Mouse (Mus musculus) heart, embryonic 11.5 days (tissue): ENCODE results near the gene Calm3. TPM values are rescaled to one million over a fixed set of nuclear protein-coding genes. Genes with fewer than 3 reads are reported as not detected.
A peak's percentile ranks its signal among the peaks of the same experiment; 100 is the strongest.

Source experiments
- ATAC-seq: fragments of 200-750 bp; cut with Nextera tagmentation; replicated peaks from 2 replicates; pipeline ENCODE4 v1.8.0; 2017; ENCODE audit warnings: moderate library complexity; ENCODE audit not compliant: insufficient number of reproducible peaks, low FRiP score, low TSS enrichment
- H3K27ac ChIP-seq: fragments of 300-500 bp; sonication (generic); 2 replicates; pipeline ENCODE4 v1.5.1; 2014; ENCODE audit warnings: mild to moderate bottlenecking, low read depth, low read length
- H3K27me3 ChIP-seq: fragments of 300-500 bp; sonication (generic); 2 replicates; pipeline ENCODE4 v1.6.1; 2014; ENCODE audit warnings: mild to moderate bottlenecking, low read length, mixed read lengths; ENCODE audit not compliant: control insufficient read depth, insufficient read depth
- H3K36me3 ChIP-seq: fragments of 300-500 bp; sonication (generic); 2 replicates; pipeline ENCODE4 v1.6.1; 2014; ENCODE audit warnings: mild to moderate bottlenecking, low read length, moderate library complexity, mixed read lengths; ENCODE audit not compliant: control insufficient read depth, insufficient read depth
- H3K4me1 ChIP-seq: fragments of 300-500 bp; sonication (generic); 2 replicates; pipeline ENCODE4 v1.6.1; 2014; ENCODE audit warnings: low read length; ENCODE audit not compliant: control insufficient read depth, insufficient read depth
- H3K4me2 ChIP-seq: fragments of 300-500 bp; sonication (generic); 2 replicates; pipeline ENCODE4 v1.6.1; 2014; ENCODE audit warnings: mild to moderate bottlenecking, moderate library complexity
- H3K4me3 ChIP-seq: fragments of 300-500 bp; sonication (generic); 2 replicates; pipeline ENCODE4 v1.5.1; 2014; ENCODE audit warnings: low read depth, low read length
- H3K9ac ChIP-seq: fragments of 300-500 bp; sonication (generic); 2 replicates; pipeline ENCODE4 v1.6.1; 2014; ENCODE audit warnings: mild to moderate bottlenecking, low read depth, low read length, moderate library complexity
- H3K9me3 ChIP-seq: fragments of 300-500 bp; sonication (generic); replicated peaks from 2 replicates; pipeline ENCODE4 v1.6.1; 2016; ENCODE audit warnings: low read length; ENCODE audit not compliant: control insufficient read depth
- WGBS: fragments of 180-500 bp; shearing (Covaris S2); extraction: QIAGEN DNeasy Blood & Tissue Kit; methylation state at CpG from one replicate; pipeline ENCODE4 v1.1.7; 2014; ENCODE audit not compliant: insufficient replicate concordance; 5-methylcytosine and 5-hydroxymethylcytosine counted together
- polyA plus RNA-seq: library from polyadenylated mRNA; unstranded; fragments of >200 nt; fragmentation: Nextera tagmentation; extraction: Ambion mirVana; gene quantifications from 2 replicates; pipeline ENCODE4 v1.2.1, GENCODE M21; 2014

Gene Calm3
- polyA plus RNA-seq, 1 experiment from 2014 or later = 156 TPM

- ATAC-seq = no peak
- peak overlapping the region; percentile 66 for H3K4me2 ChIP-seq
- peak overlapping the region; percentile 89 for H3K27ac ChIP-seq
- no peaks in the 10 kb centered on the region for H3K9me3 ChIP-seq
- no peaks in the 10 kb centered on the region for H3K27me3 ChIP-seq
- H3K4me3 ChIP-seq = peak overlapping the region; percentile 82
- 3% methylated on average over 17 of the region's 17 CpGs for WGBS
- peaks cover 4% of the 10 kb centered on the region; the same call in 1 of the 2 replicates for H3K36me3 ChIP-seq
- H3K9ac ChIP-seq = peak overlapping the region; percentile 23; the same call in 1 of the 2 replicates
- peaks cover 10% of the 10 kb centered on the region; the same call in 1 of the 2 replicates for H3K4me1 ChIP-seq
Observed at GRCm38 (mm10) chr7:16874190-16874589, 49.7 kb downstream of the Calm3 start.

DNA sequence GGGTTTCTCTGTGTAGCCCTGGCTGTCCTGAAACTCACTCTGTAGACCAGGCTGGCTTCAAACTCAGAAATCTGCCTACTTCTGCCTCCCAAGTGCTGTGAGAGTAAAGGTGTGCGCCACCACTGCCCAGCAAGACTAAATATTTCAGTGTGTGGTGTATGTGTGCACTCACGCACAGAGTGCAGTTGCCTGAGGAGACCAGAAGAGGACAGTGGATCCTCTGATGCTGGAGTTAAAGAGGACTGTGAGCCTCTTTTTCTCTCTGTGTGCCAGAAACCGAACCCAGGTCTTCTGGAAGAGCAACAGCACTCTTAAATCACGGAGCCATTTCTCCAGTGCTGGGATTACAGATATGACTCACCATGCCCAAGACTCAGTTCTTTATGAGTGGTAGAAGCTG, 50.5 kb downstream of the Calm3 start:
- 90% methylated on average over 4 of the region's 4 CpGs for WGBS
- H3K27ac ChIP-seq = no peak overlapping the region
- H3K36me3 ChIP-seq = peaks cover 4% of the 10 kb centered on the region; the same call in 1 of the 2 replicates
- H3K4me3 ChIP-seq = no peak overlapping the region
- H3K4me2 ChIP-seq = no peak overlapping the region
- peaks cover 10% of the 10 kb centered on the region; the same call in 1 of the 2 replicates for H3K4me1 ChIP-seq
- no peaks in the 10 kb centered on the region for H3K9me3 ChIP-seq
- no peaks in the 10 kb centered on the region for H3K27me3 ChIP-seq
- no peak for ATAC-seq
- H3K9ac ChIP-seq = no peak overlapping the region

- H3K4me2 ChIP-seq = no peak overlapping the region
- H3K27me3 ChIP-seq = no peaks in the 10 kb centered on the region
- H3K4me3 ChIP-seq = no peak overlapping the region
- no peak overlapping the region for H3K9ac ChIP-seq
- peaks cover 4% of the 10 kb centered on the region; the same call in 1 of the 2 replicates for H3K36me3 ChIP-seq
- H3K9me3 ChIP-seq = no peaks in the 10 kb centered on the region
- WGBS = 89% methylated on average over 9 of the region's 9 CpGs
- H3K27ac ChIP-seq = no peak overlapping the region
- peaks cover 10% of the 10 kb centered on the region; the same call in 1 of the 2 replicates for H3K4me1 ChIP-seq
- ATAC-seq = no peak
Observed at GRCm38 (mm10) chr7:16872478-16872877, 51.4 kb downstream of the Calm3 start.

GRCm38 (mm10) chr7:16871600-16871999, 52.3 kb downstream of the Calm3 start:
- Histone ChIP-seq H3K4me3 (no peak overlapping the region), H3K4me1 (peaks cover 4% of the 10 kb centered on the region; the same call in 1 of the 2 replicates), H3K4me2 (no peak overlapping the region), H3K9ac (no peak overlapping the region), H3K27ac (no peak overlapping the region), H3K27me3 (no peaks in the 10 kb centered on the region), H3K36me3 (peaks cover 4% of the 10 kb centered on the region; the same call in 1 of the 2 replicates), H3K9me3 (no peaks in the 10 kb centered on the region)
- no peak for ATAC-seq
- WGBS = 73% methylated on average over 10 of the region's 10 CpGs

- Histone ChIP-seq H3K9me3 (no peaks in the 10 kb centered on the region), H3K4me2 (peak overlapping the region; percentile 35; the same call in 1 of the 2 replicates), H3K27ac (no peak overlapping the region), H3K27me3 (no peaks in the 10 kb centered on the region), H3K9ac (no peak overlapping the region), H3K4me3 (no peak overlapping the region), H3K4me1 (0 out of 2 replicates have a peak, but pooled peaks cover under 1% of the 10 kb centered on the region), H3K36me3 (peaks cover 13% of the 10 kb centered on the region)
- WGBS = 39% methylated on average over 16 of the region's 16 CpGs
- peak; percentile 81 for ATAC-seq
Observed at GRCm38 (mm10) chr7:16869497-16869896, 54.4 kb downstream of the Calm3 start.

GRCm38 (mm10) chr7:16867488-16867887, 56.4 kb downstream of the Calm3 start:
- no peak overlapping the region for H3K4me2 ChIP-seq
- H3K4me3 ChIP-seq = no peak overlapping the region
- WGBS = 80% methylated on average over 3 of the region's 3 CpGs
- ATAC-seq = no peak
- no peak overlapping the region for H3K27ac ChIP-seq
- peaks cover 19% of the 10 kb centered on the region for H3K36me3 ChIP-seq
- no peaks in the 10 kb centered on the region for H3K4me1 ChIP-seq
- no peak overlapping the region for H3K9ac ChIP-seq
- no peaks in the 10 kb centered on the region for H3K9me3 ChIP-seq
- H3K27me3 ChIP-seq = no peaks in the 10 kb centered on the region

Other genes with a start within 250 kb of the Calm3 start
- gene Ceacam15, start 248.4 kb downstream of the Calm3 start, polyA plus RNA-seq = 0.11 and 0.21 TPM in 2 replicates
- not detected in 2 replicates for gene Ceacam9, start 202.2 kb downstream of the Calm3 start, polyA plus RNA-seq
- 256 TPM in 2 replicates for gene Ap2s1, start 185.7 kb downstream of the Calm3 start, polyA plus RNA-seq
- 26.9 and 30.1 TPM in 2 replicates for gene Slc1a5, start 142.8 kb downstream of the Calm3 start, polyA plus RNA-seq
- 81.4 and 86.8 TPM in 2 replicates for gene Strn4, start 108.2 kb downstream of the Calm3 start, polyA plus RNA-seq
- gene Fkrp, start 107.4 kb downstream of the Calm3 start, polyA plus RNA-seq = 25.6 and 27.7 TPM in 2 replicates
- 10.8 and 11.6 TPM in 2 replicates for gene Prkd2, start 81.2 kb downstream of the Calm3 start, polyA plus RNA-seq
- gene Dact3, start 48.8 kb downstream of the Calm3 start, polyA plus RNA-seq = 9.5 and 10.6 TPM in 2 replicates
- 3.5 and 4.2 TPM in 2 replicates for gene Gng8, start 32.3 kb downstream of the Calm3 start, polyA plus RNA-seq
- 0.19 and 0.34 TPM in 2 replicates for gene Ptgir, start 17.6 kb downstream of the Calm3 start, polyA plus RNA-seq
- gene Pnmal2, start 20.6 kb upstream of the Calm3 start, polyA plus RNA-seq = 1.5 and 2.0 TPM in 2 replicates
- gene Pnmal1, start 35.6 kb upstream of the Calm3 start, polyA plus RNA-seq = 0.18 and 0.46 TPM in 2 replicates
- 0.20 TPM in 2 replicates for gene Gm42372, start 59.0 kb upstream of the Calm3 start, polyA plus RNA-seq
- gene Ccdc8, start 68.6 kb upstream of the Calm3 start, polyA plus RNA-seq = 22.6 and 36.1 TPM in 2 replicates
- gene Ppp5c, start 103.8 kb upstream of the Calm3 start, polyA plus RNA-seq = 87.0 and 95.3 TPM in 2 replicates
- 31.6 and 37.2 TPM in 2 replicates for gene Hif3a, start 138.3 kb upstream of the Calm3 start, polyA plus RNA-seq
- 0.06 and 0.09 TPM in 2 replicates for gene Psg16, start 149.9 kb upstream of the Calm3 start, polyA plus RNA-seq
- not detected in 2 replicates for gene Ceacam3, start 226.2 kb upstream of the Calm3 start, polyA plus RNA-seq